Mouse (Mus musculus): ENCODE data around the gene Krtap28-13.

The Krtap28-13 gene

DNA sequence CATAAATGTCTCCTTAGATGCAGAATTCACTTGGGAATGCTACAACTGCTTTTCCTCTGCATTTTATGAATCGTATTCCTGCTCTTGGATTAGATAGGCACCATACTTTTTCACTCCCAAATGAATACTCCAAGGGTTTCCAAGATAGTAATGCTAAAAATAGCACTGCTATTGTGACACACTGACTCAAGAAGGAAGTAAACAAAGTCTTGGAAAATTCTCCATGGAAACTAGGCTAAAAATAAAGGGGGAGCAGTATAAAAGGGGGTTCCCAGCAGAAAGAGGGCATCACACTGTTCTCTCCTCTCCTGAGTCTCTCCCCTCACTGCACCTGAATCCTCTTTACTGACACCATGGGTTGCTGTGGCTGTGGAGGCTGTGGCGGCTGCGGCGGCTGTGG is at the start of gene Krtap28-13:
Gene Krtap28-13, plus strand, starts transcription at position 288 of the 400 bp plus-strand sequence.
- DNase-seq (ENCODE audit: low spot score in 2 of 2) = no peak

DNA sequence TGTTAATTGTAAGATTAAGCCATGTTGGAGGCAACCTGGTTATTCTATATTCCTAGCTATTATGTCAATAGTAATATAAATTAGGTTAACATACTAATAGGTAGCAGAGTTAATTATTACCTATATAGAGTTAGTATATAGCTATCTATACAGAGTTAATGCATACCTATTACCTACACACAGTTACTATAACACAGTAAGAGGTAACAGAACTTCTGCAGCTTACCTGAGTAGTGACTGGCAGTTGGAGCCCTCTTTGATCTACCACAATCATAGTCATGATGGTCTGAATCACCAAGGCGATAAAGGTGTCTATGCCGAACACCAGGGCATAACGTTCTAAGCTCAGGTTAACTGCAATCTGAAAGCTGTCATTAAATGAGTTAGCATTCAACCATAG is 46.3 kb upstream of the Krtap28-13 start:
- DNase-seq (ENCODE audit: low spot score in 2 of 2) = no peak

DNA sequence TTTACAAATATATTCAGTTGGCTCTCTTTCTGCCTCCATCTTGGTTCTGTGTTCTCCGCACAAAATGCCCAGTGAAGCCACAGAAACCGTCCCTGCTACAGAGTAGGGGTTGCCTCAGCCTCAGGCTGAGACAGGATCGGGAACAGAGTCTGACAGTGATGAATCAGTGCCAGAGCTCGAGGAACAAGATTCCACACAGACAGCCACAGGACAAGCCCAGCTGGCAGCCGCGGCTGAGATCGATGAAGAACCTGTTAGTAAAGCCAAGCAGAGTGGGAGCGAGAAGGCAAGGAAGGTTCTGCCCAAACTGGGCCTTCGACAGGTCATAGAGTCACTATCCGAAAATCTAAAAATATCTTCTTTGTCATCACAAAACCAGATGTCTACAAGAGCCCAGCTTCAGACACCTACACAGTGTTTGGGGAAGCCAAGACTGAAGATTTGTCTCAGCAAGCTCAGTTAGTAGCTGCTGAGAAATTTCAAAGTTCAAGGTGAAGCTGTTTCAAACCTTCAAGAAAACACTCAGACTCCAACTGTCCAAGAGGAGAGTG is 45.3 kb upstream of the Krtap28-13 start:
- no peak for DNase-seq (ENCODE audit: low spot score in 2 of 2)

DNA sequence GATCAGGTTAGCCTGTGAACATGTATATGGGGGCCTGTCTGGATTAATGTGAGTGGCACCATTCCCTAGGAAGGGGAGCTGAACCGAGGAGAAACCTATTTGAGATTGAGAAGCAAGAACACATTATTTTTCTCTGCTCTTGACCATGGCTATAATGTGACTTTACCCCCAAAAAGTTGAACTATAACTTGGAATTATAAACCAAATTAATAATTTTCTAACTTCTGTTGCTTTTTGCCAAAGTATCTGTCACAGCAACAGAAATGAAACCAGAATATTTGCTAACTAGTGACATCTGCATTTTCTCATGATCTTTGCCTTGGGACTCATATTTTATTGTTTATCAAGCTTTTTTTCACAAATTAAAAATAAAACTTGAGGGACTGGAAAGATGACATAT is 44.2 kb upstream of the Krtap28-13 start:
- DNase-seq (ENCODE audit: low spot score in 2 of 2) = no peak

DNA sequence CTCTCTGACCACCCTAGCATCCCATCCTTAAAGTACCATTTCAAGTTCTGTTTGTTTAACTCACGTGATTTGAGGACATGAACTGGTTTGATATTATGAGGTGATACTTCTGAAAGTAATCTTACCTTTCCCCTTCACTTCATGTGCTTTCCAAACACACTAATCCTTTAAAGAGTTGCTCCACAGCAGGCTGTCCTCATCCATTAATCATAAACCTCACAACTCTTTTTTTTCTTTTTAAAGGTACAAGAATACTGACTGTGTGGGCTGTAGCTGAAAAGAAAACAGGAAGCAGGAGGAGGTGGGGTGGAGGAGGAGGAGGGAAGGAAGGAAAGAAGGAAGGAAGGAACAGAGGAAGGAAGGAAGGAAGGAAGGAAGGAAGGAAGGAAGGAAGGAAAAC is 28.8 kb upstream of the Krtap28-13 start:
- no peak for DNase-seq (ENCODE audit: low spot score in 2 of 2)

DNA sequence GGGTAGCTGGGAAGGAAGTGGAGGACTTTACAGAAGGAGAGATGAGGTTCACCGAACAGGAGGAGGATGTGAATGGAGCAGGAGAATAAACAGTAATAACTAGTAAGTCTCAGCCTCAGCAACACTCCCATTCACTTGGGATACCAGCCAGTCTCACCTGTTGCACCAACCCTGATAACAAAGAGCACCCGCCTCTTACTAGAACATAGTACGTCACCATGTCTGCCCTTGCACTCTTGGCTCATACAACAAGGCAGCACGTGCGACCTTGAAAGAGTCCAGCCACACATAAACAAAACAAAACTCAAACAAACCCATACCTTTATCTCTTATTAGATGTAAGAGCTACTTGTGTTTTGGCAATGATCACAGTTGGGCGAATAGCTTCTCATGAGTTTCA is 28.2 kb upstream of the Krtap28-13 start:
- DNase-seq (ENCODE audit: low spot score in 2 of 2) = no peak

DNA sequence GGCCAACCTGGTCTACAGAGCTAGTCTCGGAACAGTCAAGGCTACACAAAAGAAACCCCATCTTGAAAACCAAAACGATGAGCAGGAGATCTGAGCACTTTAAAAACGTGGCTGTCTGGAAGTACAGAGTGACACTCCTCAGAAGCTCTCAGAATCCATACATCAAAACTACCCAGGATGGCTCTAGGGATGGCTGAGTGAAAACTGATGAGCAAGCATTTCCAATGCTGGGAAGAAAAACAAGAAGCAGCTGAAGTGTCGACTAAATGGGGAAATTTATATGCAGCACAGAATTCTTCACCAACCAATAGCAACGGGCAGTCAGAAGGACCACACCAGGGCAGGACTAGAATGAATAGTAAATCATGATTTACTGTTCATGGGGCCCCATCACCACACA is 26.2 kb upstream of the Krtap28-13 start:
- DNase-seq (ENCODE audit: low spot score in 2 of 2) = no peak

DNA sequence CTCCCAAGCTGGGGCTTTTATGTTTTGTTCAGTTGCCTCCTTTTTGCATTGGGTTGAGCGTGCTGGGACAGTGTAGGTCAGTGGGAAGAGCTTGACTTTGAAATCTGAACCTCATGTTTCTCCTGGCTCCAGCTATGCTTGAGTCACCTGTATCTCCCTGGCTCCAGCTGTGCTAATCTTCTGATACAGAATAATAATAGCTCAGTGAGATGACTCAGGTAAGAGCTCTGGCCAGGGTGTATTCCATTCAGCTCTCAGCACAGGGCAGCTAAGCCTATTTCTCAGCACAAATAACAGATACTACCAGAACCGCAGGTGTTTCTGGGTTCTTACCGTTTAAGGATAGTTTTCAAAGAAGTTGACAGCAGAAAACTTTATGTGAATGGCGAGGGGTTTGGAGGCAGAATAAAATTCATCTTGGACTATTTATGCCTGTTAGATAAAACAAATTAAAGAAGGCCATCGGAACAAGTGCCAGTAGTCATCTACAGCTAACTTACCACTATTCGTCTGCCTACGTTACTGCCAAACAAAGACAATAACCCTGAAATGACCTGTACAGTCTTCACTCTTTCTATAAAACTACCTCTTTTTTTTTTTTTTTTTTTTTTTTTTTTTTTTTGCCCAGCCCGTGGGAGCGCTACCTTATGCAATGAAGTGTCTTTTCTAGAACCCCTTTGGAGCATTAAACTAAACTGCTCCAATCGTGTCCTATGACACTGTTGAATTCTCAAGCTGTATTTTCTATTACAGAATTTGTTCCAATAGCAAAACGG is 23.6 kb upstream of the Krtap28-13 start:
- no peak for DNase-seq (ENCODE audit: low spot score in 2 of 2)

DNA sequence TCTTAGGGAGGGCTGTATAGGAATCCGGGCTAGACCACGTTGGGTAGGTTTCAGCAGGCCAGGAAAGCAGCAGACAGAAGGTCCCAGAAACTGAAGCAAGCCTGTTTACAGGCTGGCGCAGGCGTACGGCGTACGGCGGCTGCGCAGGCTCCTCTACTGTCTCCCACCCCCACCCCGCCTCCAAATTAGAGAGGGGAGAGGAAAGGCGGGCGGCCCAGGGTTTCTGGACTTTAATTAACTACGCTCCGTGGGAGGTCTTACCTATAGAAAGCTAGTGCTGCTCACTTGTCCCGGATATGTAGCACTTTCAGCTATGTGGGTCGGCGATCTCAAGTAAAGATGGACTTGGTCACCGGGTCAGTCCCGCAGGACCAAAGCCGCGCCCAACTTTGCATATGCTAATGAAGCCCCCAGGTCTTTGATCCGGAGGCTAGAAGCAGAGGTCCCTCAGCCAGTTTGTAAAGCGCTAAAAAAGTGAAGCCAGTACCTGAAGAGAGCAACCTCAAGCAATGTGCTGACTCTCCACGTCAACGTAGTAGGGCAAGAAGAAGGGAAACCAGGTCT is 22.5 kb upstream of the Krtap28-13 start, which contains the start of gene Slc19a3:
Gene Slc19a3, minus strand, starts transcription at position 340 of the 564 bp plus-strand sequence.
- no peak for DNase-seq (ENCODE audit: low spot score in 2 of 2)

DNA sequence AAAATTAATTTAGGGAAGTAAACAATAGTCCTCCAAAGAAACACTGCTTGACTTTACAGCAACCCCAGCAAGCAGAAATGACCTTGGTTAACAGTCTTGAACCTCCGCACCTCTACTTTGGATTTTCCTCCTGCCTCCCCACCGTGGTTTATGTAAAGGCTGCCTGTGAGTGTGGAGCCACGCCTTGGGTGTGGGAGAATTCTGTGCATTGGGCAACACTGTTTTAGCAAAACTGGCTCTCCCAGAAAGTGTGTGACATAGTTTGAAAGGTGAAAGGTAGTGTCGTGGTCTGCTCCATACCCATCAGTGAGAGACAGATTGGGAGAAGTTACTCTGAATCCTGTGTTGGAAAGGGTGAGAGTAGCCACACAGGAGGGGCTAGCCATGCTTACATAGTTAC is 21.6 kb upstream of the Krtap28-13 start:
- no peak for DNase-seq (ENCODE audit: low spot score in 2 of 2)

DNA sequence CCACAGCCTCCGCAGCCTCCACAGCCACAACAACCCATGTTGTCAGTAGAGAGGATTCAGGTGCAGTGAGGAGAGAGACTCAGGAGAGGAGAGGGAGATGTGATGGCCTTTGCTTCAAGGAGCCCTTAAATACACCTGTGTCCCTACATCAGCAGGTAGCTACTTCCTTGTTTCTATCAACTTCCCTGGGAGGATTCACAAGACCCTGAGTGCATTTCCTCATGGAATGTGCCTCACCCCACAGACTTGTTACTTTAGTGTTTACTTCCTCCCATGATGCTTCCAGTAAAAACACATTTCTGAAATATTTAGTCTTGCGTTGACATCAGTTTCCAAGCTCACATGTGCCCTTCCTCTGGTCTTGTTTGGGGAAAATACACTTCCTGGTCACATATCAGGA is 18.4 kb upstream of the Krtap28-13 start, which contains the start of gene Krtap28-10:
Gene Krtap28-10, minus strand, starts transcription at position 101 of the 400 bp plus-strand sequence.
- DNase-seq (ENCODE audit: low spot score in 2 of 2) = no peak

DNA sequence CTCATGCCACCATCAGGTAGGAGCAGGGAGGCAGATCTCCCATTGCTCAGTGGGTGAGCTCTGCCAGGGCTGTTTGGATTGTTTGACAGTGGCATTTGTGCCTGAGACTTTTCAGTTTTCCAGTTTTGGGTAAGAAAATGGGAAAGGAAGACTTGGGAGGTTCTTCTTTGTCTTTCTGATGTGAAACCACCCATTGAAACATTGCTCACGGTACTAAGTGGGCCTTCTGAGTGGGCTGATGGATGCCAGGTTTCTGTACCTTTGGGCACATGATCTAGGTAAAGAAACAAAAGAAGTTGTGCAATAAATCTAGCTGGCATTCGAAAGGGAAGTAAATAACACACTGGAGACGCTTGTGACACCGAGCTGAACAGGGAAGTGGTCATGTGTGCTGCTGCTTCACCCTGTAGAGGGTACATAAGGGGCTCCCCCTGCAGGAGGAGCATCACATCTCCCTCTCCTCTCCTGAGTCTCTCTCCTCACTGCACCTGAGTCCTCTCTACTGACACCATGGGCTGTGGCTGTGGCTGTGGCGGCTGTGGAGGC is 15.8 kb upstream of the Krtap28-13 start, which contains the start of gene Gm47969:
Gene Gm47969, plus strand, starts transcription at position 51 of the 546 bp plus-strand sequence.
- no peak for DNase-seq (ENCODE audit: low spot score in 2 of 2)

DNA sequence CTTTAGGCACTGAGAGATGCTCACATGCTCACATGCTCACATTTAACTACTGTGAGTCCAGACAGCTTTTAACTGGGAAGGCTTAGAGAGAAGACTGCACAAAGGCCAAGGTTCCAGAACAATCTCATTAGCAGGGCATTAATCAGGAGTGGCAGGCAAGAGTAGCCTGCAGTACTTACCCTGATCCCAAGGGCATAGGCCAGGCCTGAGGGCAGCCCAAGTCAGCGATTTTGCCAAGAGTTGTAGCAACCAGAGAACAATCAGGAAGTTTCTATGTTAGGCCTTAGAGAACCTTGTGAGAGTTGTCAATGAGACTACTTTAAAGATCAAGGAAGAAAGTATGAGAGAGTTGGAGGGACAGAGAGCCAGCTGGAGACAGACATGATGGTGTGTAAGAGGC is 2.2 kb upstream of the Krtap28-13 start:
- no peak for DNase-seq (ENCODE audit: low spot score in 2 of 2)

DNA sequence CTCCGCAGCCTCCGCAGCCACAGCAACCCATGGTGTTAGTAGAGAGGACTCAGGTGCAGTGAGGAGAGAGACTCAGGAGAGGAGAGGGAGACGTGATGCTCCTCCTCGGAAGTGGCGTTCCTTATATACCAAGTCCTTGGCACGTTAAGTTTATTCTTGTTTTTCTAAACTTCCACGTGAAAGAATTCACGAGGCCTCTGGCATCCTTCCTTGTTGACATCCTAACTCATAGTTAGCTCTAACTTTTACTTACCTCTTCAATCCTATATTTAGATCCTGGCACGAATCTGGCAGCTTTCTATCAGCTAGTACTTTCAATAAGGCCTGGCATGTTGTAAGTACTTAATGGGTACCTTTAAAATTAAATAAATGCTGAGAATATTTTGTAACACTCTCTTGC is 1.5 kb upstream of the Krtap28-13 start, which contains the start of gene A030005K14Rik:
Gene A030005K14Rik, minus strand, starts transcription at position 101 of the 400 bp plus-strand sequence.
- DNase-seq (ENCODE audit: low spot score in 2 of 2) = no peak

DNA sequence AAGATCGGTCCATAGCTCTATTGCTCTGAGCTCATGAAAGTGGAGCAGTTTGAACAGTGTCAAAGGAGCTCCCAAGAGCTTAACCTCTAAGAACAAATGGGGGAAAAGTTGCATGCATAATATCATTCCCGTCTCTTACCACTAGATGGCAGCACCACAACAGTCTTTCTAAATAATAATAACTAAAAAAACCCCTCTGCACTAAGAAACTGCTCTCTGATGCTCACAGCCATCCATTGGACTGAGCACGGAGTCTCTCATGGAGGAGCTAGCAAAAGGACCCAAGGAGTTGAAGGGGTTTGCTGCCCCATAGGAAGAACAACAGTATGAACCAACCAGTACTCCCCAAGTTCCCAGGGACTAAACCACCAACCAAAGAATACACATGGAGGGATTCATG is 4.1 kb downstream of the Krtap28-13 start:
- DNase-seq (ENCODE audit: low spot score in 2 of 2) = no peak

DNA sequence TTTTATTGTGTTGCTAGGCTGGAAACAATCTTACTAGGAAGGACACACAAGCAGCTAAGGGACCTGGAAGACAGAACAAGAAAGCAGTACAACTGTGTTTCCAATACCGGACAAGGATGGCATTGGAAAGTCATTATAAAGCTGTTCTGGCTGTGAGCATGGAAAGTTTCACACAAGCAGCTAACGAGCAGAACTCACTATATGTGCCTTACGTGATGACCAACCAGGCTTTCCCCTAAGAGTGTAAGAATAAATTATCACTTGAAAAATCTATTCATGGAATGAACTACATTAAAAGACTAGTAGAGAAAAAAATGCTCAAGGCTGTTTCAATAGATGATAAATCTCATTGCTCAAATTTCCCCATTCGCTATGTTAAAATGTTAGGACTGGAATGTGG is 5.8 kb downstream of the Krtap28-13 start:
- DNase-seq (ENCODE audit: low spot score in 2 of 2) = no peak

DNA sequence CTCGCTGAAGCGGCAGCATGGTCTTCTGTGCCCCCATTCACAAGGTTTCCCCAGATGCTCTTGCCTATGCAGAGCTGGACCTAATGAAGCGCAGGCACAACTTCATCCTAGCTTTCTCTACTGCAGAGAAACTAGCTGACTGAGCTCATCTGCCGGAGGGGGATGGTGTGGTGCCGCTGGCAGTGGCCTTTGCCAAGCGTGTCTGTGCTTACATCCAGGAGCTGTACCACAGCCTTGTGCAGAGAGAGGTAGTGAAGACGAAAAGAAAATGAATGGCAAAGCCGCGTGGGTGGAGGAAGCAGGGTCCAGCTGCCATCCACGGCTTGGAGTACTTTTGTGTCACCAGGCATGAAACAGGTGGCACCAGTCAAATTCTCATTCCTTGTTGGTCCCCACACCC is 6.5 kb downstream of the Krtap28-13 start:
- DNase-seq (ENCODE audit: low spot score in 2 of 2) = no peak

DNA sequence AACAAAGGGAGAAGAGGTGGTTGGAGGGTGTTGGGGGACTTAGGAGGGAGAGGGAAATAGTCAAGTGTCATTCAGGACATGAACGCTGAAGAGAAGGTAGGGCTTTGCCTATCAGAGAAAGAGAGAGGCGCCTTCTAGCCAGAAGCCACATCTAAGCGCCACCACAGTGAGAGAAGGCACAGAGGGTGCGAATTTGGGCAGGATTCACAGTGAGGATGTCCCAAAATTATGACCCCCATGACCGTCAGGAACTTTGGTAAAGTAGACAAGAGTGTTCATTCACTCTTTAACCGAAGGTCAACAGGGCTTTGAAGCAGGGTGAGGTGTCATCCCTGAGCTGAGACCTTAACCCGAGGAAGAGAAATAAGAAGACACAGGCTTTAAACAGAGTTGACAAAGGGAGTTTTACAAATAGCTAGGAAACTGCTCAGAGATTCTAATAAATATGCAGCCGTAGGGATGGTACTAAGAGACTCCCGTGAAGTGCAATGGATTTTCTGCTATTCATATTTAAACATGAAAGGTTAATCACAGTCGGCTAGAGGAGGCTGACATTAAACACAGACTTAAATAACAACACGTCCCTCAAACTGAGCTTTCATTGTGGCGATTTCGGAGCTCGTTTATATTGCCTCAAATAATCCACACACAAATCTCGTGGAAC is 14.9 kb downstream of the Krtap28-13 start:
- no peak for DNase-seq (ENCODE audit: low spot score in 2 of 2)

DNA sequence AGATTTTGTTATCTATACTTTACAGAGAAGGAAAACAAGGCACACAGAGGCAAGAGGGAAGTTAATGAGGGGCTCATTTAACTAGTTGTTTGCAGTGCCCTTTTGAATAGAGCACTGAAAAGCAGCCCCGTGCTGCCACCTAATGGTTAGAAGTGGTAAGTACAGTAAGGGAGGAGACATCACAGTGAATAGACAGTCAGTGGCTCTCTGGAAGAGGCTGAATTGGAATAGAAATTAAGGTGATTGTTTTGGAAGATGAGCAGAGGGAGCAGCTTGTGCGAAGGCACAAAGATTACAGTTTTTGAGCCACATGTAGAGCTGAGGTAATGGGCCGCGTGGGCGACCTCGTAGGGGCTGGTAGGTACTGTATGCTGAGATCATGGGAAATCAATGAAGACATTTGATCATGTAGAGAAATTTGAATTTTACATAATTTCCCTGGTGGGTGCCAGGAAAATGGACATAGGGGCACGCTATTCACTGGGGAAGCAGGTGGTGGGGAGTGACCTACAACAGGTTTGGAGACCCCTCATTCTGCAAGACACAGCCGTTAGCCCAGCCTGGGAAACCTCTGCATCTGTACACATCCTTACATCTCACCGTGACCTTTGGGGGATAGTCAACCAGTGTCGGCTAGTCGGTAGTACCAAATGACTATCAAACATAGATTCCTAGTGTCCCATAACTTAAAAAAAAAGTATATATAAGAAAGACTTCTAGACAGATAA is 15.6 kb downstream of the Krtap28-13 start:
- DNase-seq (ENCODE audit: low spot score in 2 of 2) = peak in 1 of 2 experiments; percentile 1

DNA sequence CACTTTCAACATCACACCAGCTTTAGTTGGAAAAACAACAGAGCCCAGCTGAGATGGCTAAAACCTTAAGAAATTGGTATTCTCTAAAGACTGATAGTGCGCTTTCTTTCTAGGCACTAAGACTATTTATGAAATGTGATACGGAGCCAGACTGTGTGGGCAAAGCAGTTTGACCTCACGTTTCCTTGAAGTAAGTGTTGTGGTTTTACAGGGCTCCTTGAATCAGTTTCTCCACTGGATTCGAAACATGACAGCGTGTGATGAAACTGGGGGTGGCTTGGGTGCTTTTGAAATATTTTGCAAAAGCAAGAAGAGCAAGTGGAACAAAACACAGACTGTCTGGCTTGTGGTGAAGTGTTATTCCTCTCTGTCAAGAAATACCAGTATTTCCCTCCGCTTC is 16.3 kb downstream of the Krtap28-13 start:
- DNase-seq (ENCODE audit: low spot score in 2 of 2) = no peak

DNA sequence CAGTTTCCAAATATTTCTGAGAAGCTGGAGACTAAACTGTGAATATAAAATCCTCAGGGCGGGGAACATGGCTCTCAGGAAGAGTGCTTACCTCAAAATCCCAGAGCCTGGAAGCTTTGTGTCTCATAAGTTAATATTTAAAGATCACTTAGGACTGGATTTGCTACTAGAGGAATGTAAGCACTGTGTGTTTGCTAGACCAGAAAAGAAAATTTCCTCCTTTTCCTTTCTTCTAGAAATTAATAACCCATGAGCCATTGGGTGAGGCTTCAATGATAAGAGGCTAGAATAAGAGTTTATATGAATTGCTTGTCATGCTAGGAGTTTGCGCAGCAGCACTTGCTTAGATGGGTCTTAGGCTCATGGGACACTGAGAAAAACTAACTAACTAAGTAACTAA is 24.1 kb downstream of the Krtap28-13 start:
- no peak for DNase-seq (ENCODE audit: low spot score in 2 of 2)
